Mouse (Mus musculus) forebrain, postnatal 0 days (tissue): Measurements from ENCODE around the gene Meioc. TPM values are rescaled to one million over a fixed set of nuclear protein-coding genes. Genes with fewer than 3 reads are reported as not detected.

Experiments
- ATAC-seq: fragments of 200-750 bp; cut with Nextera tagmentation; 2 replicates; pipeline ENCODE4 v1.8.0; 2017; ENCODE audit warnings: mild to moderate bottlenecking, moderate library complexity
- DNase-seq: peaks from one replicate; pipeline ENCODE4 v3.0.0-alpha.2; 2015
- H3K27ac ChIP-seq: fragments of 300-500 bp; sonication (generic); 2 replicates; pipeline ENCODE4 v1.5.1; 2014; ENCODE audit warnings: low read depth, mild to moderate bottlenecking, antibody characterized with exemption, low read length, moderate library complexity, mixed read lengths
- H3K27me3 ChIP-seq: fragments of 300-500 bp; sonication (generic); 2 replicates; pipeline ENCODE4 v1.6.1; 2014; ENCODE audit warnings: mild to moderate bottlenecking, low read length, mixed read lengths; ENCODE audit not compliant: insufficient read depth
- H3K36me3 ChIP-seq: fragments of 300-500 bp; sonication (generic); 2 replicates; pipeline ENCODE4 v1.6.1; 2014; ENCODE audit warnings: mild to moderate bottlenecking, moderate library complexity; ENCODE audit not compliant: insufficient read depth
- H3K4me1 ChIP-seq: fragments of 300-500 bp; sonication (generic); 2 replicates; pipeline ENCODE4 v1.6.1; 2014; ENCODE audit warnings: antibody characterized with exemption; ENCODE audit not compliant: insufficient read depth
- H3K4me2 ChIP-seq: fragments of 300-500 bp; sonication (generic); 2 replicates; pipeline ENCODE4 v1.6.1; 2014; ENCODE audit warnings: low read depth, mild to moderate bottlenecking, moderate library complexity
- H3K4me3 ChIP-seq: fragments of 300-500 bp; sonication (generic); 2 replicates; pipeline ENCODE4 v1.5.1; 2014; ENCODE audit warnings: low read depth, low read length, mixed read lengths
- H3K9ac ChIP-seq: fragments of 300-500 bp; sonication (generic); 2 replicates; pipeline ENCODE4 v1.6.1; 2014; ENCODE audit warnings: mild to moderate bottlenecking
- H3K9me3 ChIP-seq: fragments of 300-500 bp; sonication (generic); 2 replicates; pipeline ENCODE4 v1.6.1; 2016; ENCODE audit warnings: low read length
- CTCF ChIP-seq: sonication (generic); IDR thresholded peaks from 2 replicates; pipeline ENCODE4 v1.5.1; 2016; ENCODE audit warnings: antibody characterized with exemption, control low read depth, low read depth
- WGBS: fragments of 180-500 bp; shearing (Covaris S2); extraction: QIAGEN DNeasy Blood & Tissue Kit; methylation state at CpG from one replicate; pipeline ENCODE4 v1.1.7; 2014; 5-methylcytosine and 5-hydroxymethylcytosine counted together
- polyA plus RNA-seq: library from polyadenylated mRNA; unstranded; fragments of >200 nt; fragmentation: Nextera tagmentation; extraction: Ambion mirVana; gene quantifications from 2 replicates; pipeline ENCODE4 v1.2.1, GENCODE M21; 2015
- total RNA-seq: library from RNA; depleted of rRNA; stranded (reverse); fragments of >200 nt; gene quantifications from 2 replicates; pipeline ENCODE4 v1.2.3, GENCODE M21; 2014

The Meioc gene
- total and polyA plus RNA-seq, 2 experiments from 2014 or later = 0.10 TPM; not detected in 1

DNA sequence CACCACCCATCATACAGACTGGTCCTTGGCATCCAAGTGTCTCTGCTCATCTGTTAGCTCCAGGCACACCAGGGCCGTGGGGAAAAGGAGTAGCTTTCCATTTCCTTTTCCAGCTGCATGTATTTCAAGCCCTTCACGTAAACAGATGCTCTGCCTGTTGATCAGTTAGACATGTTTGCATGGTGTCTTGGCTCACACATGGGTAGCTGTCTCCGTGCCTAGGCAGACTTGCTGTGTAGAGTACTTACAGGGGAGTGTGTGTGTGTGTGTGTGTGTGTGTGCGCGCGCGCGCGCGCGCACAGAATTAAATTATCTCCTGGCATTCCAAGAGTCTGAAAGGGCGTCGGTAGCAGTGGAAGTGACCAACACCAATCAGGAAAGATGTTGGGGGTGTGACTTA is 17.3 kb upstream of the Meioc start:
- 83% methylated on average over 13 of the region's 13 CpGs for WGBS
- no peak overlapping the region for H3K27ac ChIP-seq

DNA sequence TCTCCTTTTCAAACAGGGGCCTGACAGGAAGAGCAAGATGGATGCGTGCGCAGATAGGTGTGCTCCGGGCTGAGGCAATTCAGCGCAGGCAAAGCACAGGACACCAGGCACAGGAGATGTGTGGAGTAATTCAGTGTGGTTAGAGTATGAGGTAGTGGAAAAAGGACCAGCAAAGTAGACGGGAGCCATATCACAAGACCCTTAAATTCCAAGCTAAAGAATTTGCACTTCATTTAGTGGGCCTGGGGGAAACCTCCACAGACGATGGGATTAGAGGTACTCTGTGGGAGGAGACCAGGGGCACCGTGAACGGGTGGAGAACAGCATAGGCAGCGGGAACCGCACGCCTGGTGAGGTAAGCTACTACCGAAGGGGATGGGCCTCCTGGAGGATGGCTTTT is 15.6 kb upstream of the Meioc start:
- no peak overlapping the region for H3K27ac ChIP-seq
- no peaks in the 10 kb centered on the region for H3K4me1 ChIP-seq
- no peak overlapping the region for H3K4me3 ChIP-seq
- H3K9me3 ChIP-seq = no peaks in the 10 kb centered on the region
- no peaks in the 10 kb centered on the region for H3K27me3 ChIP-seq
- WGBS = 70% methylated on average over 12 of the region's 12 CpGs
- DNase-seq (no peak), ATAC-seq (no peak)
- H3K36me3 ChIP-seq = no peaks in the 10 kb centered on the region
- H3K4me2 ChIP-seq = no peak overlapping the region
- TF ChIP-seq CTCF = no peak
- no peak overlapping the region for H3K9ac ChIP-seq

More for the DNA sequence above, 17.3 kb upstream of the Meioc start:
- Histone ChIP-seq H3K9me3 (no peaks in the 10 kb centered on the region), H3K4me1 (no peaks in the 10 kb centered on the region), H3K36me3 (no peaks in the 10 kb centered on the region), H3K9ac (no peak overlapping the region), H3K4me3 (no peak overlapping the region), H3K27me3 (no peaks in the 10 kb centered on the region), H3K4me2 (no peak overlapping the region)
- no peak for TF ChIP-seq CTCF
- DNase-seq (no peak), ATAC-seq (no peak)

- WGBS = 3% methylated on average over 9 of the region's 9 CpGs
Observed at GRCm38 (mm10) chr11:102651381-102651780, 12.1 kb upstream of the Meioc start.

GRCm38 (mm10) chr11:102652844-102653243 is 10.7 kb upstream of the Meioc start:
- H3K36me3 ChIP-seq = no peaks in the 10 kb centered on the region
- peak; percentile 32 for TF ChIP-seq CTCF

More at GRCm38 (mm10) chr11:102651381-102651780, 12.1 kb upstream of the Meioc start:
- H3K9ac ChIP-seq = no peak overlapping the region
- no peak overlapping the region for H3K4me3 ChIP-seq
- peak; percentile 87 for DNase-seq
- peak; percentile 96 for TF ChIP-seq CTCF
- no peaks in the 10 kb centered on the region for H3K4me1 ChIP-seq
- no peaks in the 10 kb centered on the region for H3K9me3 ChIP-seq
- no peaks in the 10 kb centered on the region for H3K27me3 ChIP-seq
- H3K27ac ChIP-seq = no peak overlapping the region
- H3K4me2 ChIP-seq = no peak overlapping the region
- no peak; the same call in 1 of the 2 replicates for ATAC-seq
- no peaks in the 10 kb centered on the region for H3K36me3 ChIP-seq

GRCm38 (mm10) chr11:102655888-102656287 is 7.6 kb upstream of the Meioc start:
- H3K4me1 ChIP-seq = no peaks in the 10 kb centered on the region
- no peak for ATAC-seq
- TF ChIP-seq CTCF = no peak
- no peak for DNase-seq
- H3K27ac ChIP-seq = no peak overlapping the region
- no peaks in the 10 kb centered on the region for H3K9me3 ChIP-seq
- H3K4me3 ChIP-seq = no peak overlapping the region
- no peak overlapping the region for H3K9ac ChIP-seq
- no peaks in the 10 kb centered on the region for H3K27me3 ChIP-seq
- H3K36me3 ChIP-seq = no peaks in the 10 kb centered on the region
- WGBS = 80% methylated on average over 8 of the region's 8 CpGs
- H3K4me2 ChIP-seq = no peak overlapping the region

More at GRCm38 (mm10) chr11:102652844-102653243, 10.7 kb upstream of the Meioc start:
- H3K9me3 ChIP-seq = no peaks in the 10 kb centered on the region
- no peak overlapping the region for H3K9ac ChIP-seq
- no peak overlapping the region for H3K4me3 ChIP-seq
- WGBS = 76% methylated on average over 3 of the region's 3 CpGs
- peak; percentile 16 for DNase-seq
- H3K27ac ChIP-seq = no peak overlapping the region
- ATAC-seq = no peak
- H3K27me3 ChIP-seq = no peaks in the 10 kb centered on the region
- H3K4me2 ChIP-seq = no peak overlapping the region
- H3K4me1 ChIP-seq = no peaks in the 10 kb centered on the region

DNA sequence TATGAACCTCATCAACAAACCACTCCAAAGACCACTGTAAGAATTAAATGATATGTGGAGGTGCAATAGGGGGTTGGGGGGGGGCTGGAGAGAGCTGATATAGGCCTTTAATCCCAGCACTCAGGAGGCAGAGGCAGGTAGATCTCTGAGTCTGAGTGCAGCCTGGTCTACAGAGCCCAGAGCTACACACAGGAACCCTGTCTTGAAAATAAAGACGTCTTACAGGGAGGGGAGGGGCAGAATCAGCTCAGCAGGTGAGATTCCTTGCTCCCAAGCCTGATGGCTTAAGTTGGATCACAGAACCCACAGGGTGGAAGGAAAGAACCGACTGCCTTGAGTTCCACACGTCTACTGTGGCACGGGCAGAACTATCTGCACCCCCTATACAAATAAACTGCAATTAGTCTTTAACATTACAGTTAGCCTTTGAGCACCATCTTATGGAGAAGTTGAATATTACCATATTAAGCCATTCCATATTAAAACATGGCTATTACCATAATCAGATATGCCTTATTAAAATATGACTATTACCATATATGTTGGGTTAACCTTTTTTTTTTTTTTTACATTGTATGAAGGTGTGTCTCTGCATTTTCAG is 7.1 kb upstream of the Meioc start:
- peak; percentile 73 for TF ChIP-seq CTCF
- ATAC-seq = peak; percentile 50; the same call in 1 of the 2 replicates
- H3K27me3 ChIP-seq = no peaks in the 10 kb centered on the region
- H3K9ac ChIP-seq = no peak overlapping the region
- H3K4me2 ChIP-seq = no peak overlapping the region
- H3K9me3 ChIP-seq = no peaks in the 10 kb centered on the region
- no peaks in the 10 kb centered on the region for H3K36me3 ChIP-seq
- no peak overlapping the region for H3K4me3 ChIP-seq
- no peak overlapping the region for H3K27ac ChIP-seq
- WGBS = 14% methylated on average over 4 of the region's 4 CpGs
- DNase-seq = peak; percentile 36
- H3K4me1 ChIP-seq = no peaks in the 10 kb centered on the region

- no peak for ATAC-seq
- no peak for TF ChIP-seq CTCF
- no peak overlapping the region for H3K9ac ChIP-seq
Observed at GRCm38 (mm10) chr11:102656931-102657330, 6.6 kb upstream of the Meioc start.

More at GRCm38 (mm10) chr11:102656931-102657330, 6.6 kb upstream of the Meioc start:
- Histone ChIP-seq H3K27me3 (no peaks in the 10 kb centered on the region), H3K27ac (no peak overlapping the region), H3K4me1 (no peaks in the 10 kb centered on the region), H3K36me3 (no peaks in the 10 kb centered on the region), H3K9me3 (no peaks in the 10 kb centered on the region), H3K4me2 (no peak overlapping the region), H3K4me3 (no peak overlapping the region)
- WGBS = 74% methylated on average over 6 of the region's 6 CpGs
- no peak for DNase-seq
